Mouse (Mus musculus): Measurements from ENCODE around the gene Metap1d. TPM values are rescaled to one million over a fixed set of nuclear protein-coding genes. Genes with fewer than 3 reads are reported as not detected.

The Metap1d gene
- polyA plus RNA-seq, 1 experiment from 2014 or later: 34.9 TPM

GRCm38 (mm10) chr2:71534242-71535052 is 81.4 kb downstream of the Metap1d start:
- Histone ChIP-seq H3K9ac (ENCODE audit: low read depth, low read length) (no peak overlapping the region), H3K27ac (ENCODE audit: low read length) (no peak overlapping the region), H3K4me2 (ENCODE audit: low read depth, low read length) (no peak overlapping the region), H3K36me3 (ENCODE audit: control insufficient read depth, insufficient read depth, low read length) (no peaks in the 10 kb centered on the region), H3K27me3 (replicated peaks; ENCODE audit: control insufficient read depth, insufficient read depth, low read length) (peaks cover 91% of the 10 kb centered on the region), H3K9me3 (ENCODE audit: control insufficient read depth, low read length) (no peaks in the 10 kb centered on the region), H3K4me3 (ENCODE audit: low read length) (no peak overlapping the region), H3K4me1 (ENCODE audit: control insufficient read depth, insufficient read depth, low read length) (peaks cover 7% of the 10 kb centered on the region; the same call in 1 of the 2 replicates)
- WGBS: 2% methylated on average over 20 of the region's 20 CpGs
- no peak for ATAC-seq

- Histone ChIP-seq H3K4me1 (ENCODE audit: control insufficient read depth, insufficient read depth, low read length) (peaks cover 13% of the 10 kb centered on the region), H3K9me3 (ENCODE audit: control insufficient read depth, low read length) (no peaks in the 10 kb centered on the region), H3K9ac (ENCODE audit: low read depth, low read length) (no peak overlapping the region), H3K4me2 (ENCODE audit: low read depth, low read length) (peak overlapping the region; percentile 19; the same call in 1 of the 2 replicates), H3K4me3 (ENCODE audit: low read length) (peak overlapping the region; percentile 4; the same call in 1 of the 2 replicates), H3K27ac (ENCODE audit: low read length) (no peak overlapping the region), H3K36me3 (ENCODE audit: control insufficient read depth, insufficient read depth, low read length) (no peaks in the 10 kb centered on the region), H3K27me3 (replicated peaks; ENCODE audit: control insufficient read depth, insufficient read depth, low read length) (peaks cover 86% of the 10 kb centered on the region)
- no peak for ATAC-seq
- under 1% methylated on average over 46 of the region's 48 CpGs for WGBS
Observed at GRCm38 (mm10) chr2:71540611-71541417, 87.7 kb downstream of the Metap1d start.

- H3K27me3 ChIP-seq (replicated peaks; ENCODE audit: control insufficient read depth, insufficient read depth, low read length): peaks cover 86% of the 10 kb centered on the region
- no peak overlapping the region; the same call in 1 of the 2 replicates for H3K27ac ChIP-seq (ENCODE audit: low read length)
- WGBS: 2% methylated on average over 37 of the region's 37 CpGs
- H3K36me3 ChIP-seq (ENCODE audit: control insufficient read depth, insufficient read depth, low read length): no peaks in the 10 kb centered on the region
- H3K9me3 ChIP-seq (ENCODE audit: control insufficient read depth, low read length): no peaks in the 10 kb centered on the region
- 0 out of 2 replicates have a peak overlapping the region, but pooled peaks have one; percentile 4 for H3K4me3 ChIP-seq (ENCODE audit: low read length)
- H3K9ac ChIP-seq (ENCODE audit: low read depth, low read length): no peak overlapping the region
- H3K4me2 ChIP-seq (ENCODE audit: low read depth, low read length): no peak overlapping the region
- no peak for ATAC-seq
- peaks cover 21% of the 10 kb centered on the region for H3K4me1 ChIP-seq (ENCODE audit: control insufficient read depth, insufficient read depth, low read length)
Observed at GRCm38 (mm10) chr2:71541418-71542226, 88.5 kb downstream of the Metap1d start.

GRCm38 (mm10) chr2:71542227-71542815 is 89.2 kb downstream of the Metap1d start:
- Histone ChIP-seq H3K27ac (ENCODE audit: low read length) (no peak overlapping the region), H3K27me3 (replicated peaks; ENCODE audit: control insufficient read depth, insufficient read depth, low read length) (peaks cover 84% of the 10 kb centered on the region), H3K4me3 (ENCODE audit: low read length) (no peak overlapping the region), H3K36me3 (ENCODE audit: control insufficient read depth, insufficient read depth, low read length) (no peaks in the 10 kb centered on the region), H3K9ac (ENCODE audit: low read depth, low read length) (no peak overlapping the region), H3K4me2 (ENCODE audit: low read depth, low read length) (no peak overlapping the region), H3K9me3 (ENCODE audit: control insufficient read depth, low read length) (no peaks in the 10 kb centered on the region), H3K4me1 (ENCODE audit: control insufficient read depth, insufficient read depth, low read length) (peaks cover 24% of the 10 kb centered on the region)
- ATAC-seq: no peak
- whole genome bisulfite sequencing: 4% methylated on average over 11 of the region's 11 CpGs

- H3K36me3 ChIP-seq (ENCODE audit: control insufficient read depth, insufficient read depth, low read length): no peaks in the 10 kb centered on the region
- no peak overlapping the region for H3K27ac ChIP-seq (ENCODE audit: low read length)
- H3K9ac ChIP-seq (ENCODE audit: low read depth, low read length): 0 out of 2 replicates have a peak overlapping the region, but pooled peaks have one; percentile 19
- peak overlapping the region; percentile 10 for H3K4me3 ChIP-seq (ENCODE audit: low read length)
- H3K27me3 ChIP-seq (replicated peaks; ENCODE audit: control insufficient read depth, insufficient read depth, low read length): peaks cover 80% of the 10 kb centered on the region
- H3K9me3 ChIP-seq (ENCODE audit: control insufficient read depth, low read length): no peaks in the 10 kb centered on the region
- peaks cover 24% of the 10 kb centered on the region for H3K4me1 ChIP-seq (ENCODE audit: control insufficient read depth, insufficient read depth, low read length)
- ATAC-seq: peak; percentile 62
- WGBS: under 1% methylated on average over 29 of the region's 30 CpGs
- H3K4me2 ChIP-seq (ENCODE audit: low read depth, low read length): peak overlapping the region; percentile 35
Observed at GRCm38 (mm10) chr2:71542816-71543301, 89.8 kb downstream of the Metap1d start.

GRCm38 (mm10) chr2:71543531-71543930 is 90.5 kb downstream of the Metap1d start:
- Histone ChIP-seq H3K4me1 (ENCODE audit: control insufficient read depth, insufficient read depth, low read length) (peaks cover 22% of the 10 kb centered on the region), H3K4me3 (ENCODE audit: low read length) (peak overlapping the region; percentile 50; the same call in 1 of the 2 replicates), H3K27ac (ENCODE audit: low read length) (no peak overlapping the region), H3K4me2 (ENCODE audit: low read depth, low read length) (no peak overlapping the region), H3K36me3 (ENCODE audit: control insufficient read depth, insufficient read depth, low read length) (no peaks in the 10 kb centered on the region), H3K9ac (ENCODE audit: low read depth, low read length) (no peak overlapping the region), H3K27me3 (replicated peaks; ENCODE audit: control insufficient read depth, insufficient read depth, low read length) (peaks cover 80% of the 10 kb centered on the region), H3K9me3 (ENCODE audit: control insufficient read depth, low read length) (no peaks in the 10 kb centered on the region)
- 4% methylated on average over 9 of the region's 9 CpGs for WGBS
- no peak for ATAC-seq

GRCm38 (mm10) chr2:71543948-71544347 is 90.9 kb downstream of the Metap1d start:
- H3K27me3 ChIP-seq (replicated peaks; ENCODE audit: control insufficient read depth, insufficient read depth, low read length): peaks cover 78% of the 10 kb centered on the region
- no peaks in the 10 kb centered on the region for H3K36me3 ChIP-seq (ENCODE audit: control insufficient read depth, insufficient read depth, low read length)
- no peak overlapping the region for H3K27ac ChIP-seq (ENCODE audit: low read length)
- no peak overlapping the region for H3K4me2 ChIP-seq (ENCODE audit: low read depth, low read length)
- no peak overlapping the region for H3K9ac ChIP-seq (ENCODE audit: low read depth, low read length)
- no peak for ATAC-seq
- H3K4me1 ChIP-seq (ENCODE audit: control insufficient read depth, insufficient read depth, low read length): peaks cover 21% of the 10 kb centered on the region
- no peaks in the 10 kb centered on the region for H3K9me3 ChIP-seq (ENCODE audit: control insufficient read depth, low read length)
- WGBS: 3% methylated on average over 20 of the region's 20 CpGs
- H3K4me3 ChIP-seq (ENCODE audit: low read length): peak overlapping the region; percentile 50

GRCm38 (mm10) chr2:71544391-71545285 is 91.6 kb downstream of the Metap1d start:
- Histone ChIP-seq H3K4me1 (ENCODE audit: control insufficient read depth, insufficient read depth, low read length) (peaks cover 21% of the 10 kb centered on the region), H3K27ac (ENCODE audit: low read length) (no peak overlapping the region)

More at GRCm38 (mm10) chr2:71544391-71545285, 91.6 kb downstream of the Metap1d start:
- Histone ChIP-seq H3K36me3 (ENCODE audit: control insufficient read depth, insufficient read depth, low read length) (no peaks in the 10 kb centered on the region), H3K9ac (ENCODE audit: low read depth, low read length) (no peak overlapping the region), H3K4me3 (ENCODE audit: low read length) (peak overlapping the region; percentile 50), H3K9me3 (ENCODE audit: control insufficient read depth, low read length) (no peaks in the 10 kb centered on the region), H3K27me3 (replicated peaks; ENCODE audit: control insufficient read depth, insufficient read depth, low read length) (peaks cover 76% of the 10 kb centered on the region), H3K4me2 (ENCODE audit: low read depth, low read length) (no peak overlapping the region)
- ATAC-seq: no peak
- 1% methylated on average over 61 of the region's 61 CpGs for WGBS

Measured in intestine, embryonic 16.5 days (tissue).